Mouse (Mus musculus): Measurements from ENCODE around the gene Vmn2r68.

Vmn2r68 gene

GRCm38 (mm10) chr7:85237683-85238082 lies at the start of gene Vmn2r68:
TSS of gene Vmn2r68 (minus strand) at chr7:85237783.
- no peak for DNase-seq (ENCODE audit: low spot score)

Data from urinary bladder, postnatal 14 days (tissue).